Mouse (Mus musculus): ENCODE measurements around the gene Ncoa7. TPM values are rescaled to one million over a fixed set of nuclear protein-coding genes. Genes with fewer than 3 reads are reported as not detected.

Gene Ncoa7
- polyA plus RNA-seq (2012; rRNA removed), result 2.5 and 3.3 TPM in 2 replicates

- WGBS, result under 1% methylated on average over 87 of the region's 89 CpGs
- no peak for DNase-seq (ENCODE audit: low read depth, low spot score)
These were observed at the start of gene Ncoa7 for GRCm38 (mm10) chr10:30802681-30803586. Gene Ncoa7 (minus strand): TSS chr10:30803326.

- WGBS, result 36% methylated on average over 13 of the region's 13 CpGs
- DNase-seq (ENCODE audit: low read depth, low spot score), result no peak
These were observed 42.1 kb upstream of the Ncoa7 start for GRCm38 (mm10) chr10:30845101-30845825.

GRCm38 (mm10) chr10:30844191-30845010 is 41.3 kb upstream of the Ncoa7 start:
- no peak for DNase-seq (ENCODE audit: low read depth, low spot score)
- 15% methylated on average over 30 of the region's 30 CpGs for WGBS

GRCm38 (mm10) chr10:30843438-30844190 is 40.5 kb upstream of the Ncoa7 start:
- WGBS, result 5% methylated on average over 21 of the region's 21 CpGs
- no peak for DNase-seq (ENCODE audit: low read depth, low spot score)

GRCm38 (mm10) chr10:30842643-30843437 is 39.7 kb upstream of the Ncoa7 start, which contains the start of gene Hey2:
Gene Hey2 (minus strand): TSS chr10:30842801.
- DNase-seq (ENCODE audit: low read depth, low spot score), result peak; percentile 62
- under 1% methylated on average over 70 of the region's 70 CpGs for WGBS

GRCm38 (mm10) chr10:30842228-30842627 is 39.1 kb upstream of the Ncoa7 start:
- 1% methylated on average over 29 of the region's 29 CpGs for WGBS
- DNase-seq (ENCODE audit: low read depth, low spot score), result no peak

GRCm38 (mm10) chr10:30840824-30841223 is 37.7 kb upstream of the Ncoa7 start:
- DNase-seq (ENCODE audit: low read depth, low spot score), result no peak
- WGBS, result 85% methylated on average over 5 of the region's 5 CpGs

- 6% methylated on average over 1 of the region's 1 CpGs for WGBS
- no peak for DNase-seq (ENCODE audit: low read depth, low spot score)
These were observed 35.1 kb upstream of the Ncoa7 start for GRCm38 (mm10) chr10:30838188-30838587.

- 2% methylated on average over 1 of the region's 1 CpGs for WGBS
- DNase-seq (ENCODE audit: low read depth, low spot score), result no peak
These were observed 21.9 kb upstream of the Ncoa7 start for GRCm38 (mm10) chr10:30825049-30825448.

GRCm38 (mm10) chr10:30810967-30811293 is 7.8 kb upstream of the Ncoa7 start:
- DNase-seq (ENCODE audit: low read depth, low spot score), result no peak
- WGBS, result 4% methylated on average over 11 of the region's 11 CpGs

GRCm38 (mm10) chr10:30810247-30810966 is 7.3 kb upstream of the Ncoa7 start:
- WGBS, result 12% methylated on average over 9 of the region's 9 CpGs
- no peak for DNase-seq (ENCODE audit: low read depth, low spot score)

GRCm38 (mm10) chr10:30803587-30804253 is 594 bp upstream of the Ncoa7 start:
- DNase-seq (ENCODE audit: low read depth, low spot score), result no peak
- 15% methylated on average over 7 of the region's 7 CpGs for WGBS

- DNase-seq (ENCODE audit: low read depth, low spot score), result no peak
- WGBS, result 4% methylated on average over 8 of the region's 8 CpGs
These were observed 1.1 kb downstream of the Ncoa7 start for GRCm38 (mm10) chr10:30802033-30802432.

- no peak for DNase-seq (ENCODE audit: low read depth, low spot score)
- WGBS, result 79% methylated on average over 2 of the region's 2 CpGs
These were observed 3.2 kb downstream of the Ncoa7 start for GRCm38 (mm10) chr10:30799713-30800450.

GRCm38 (mm10) chr10:30796469-30797261 is 6.5 kb downstream of the Ncoa7 start:
- 80% methylated on average over 5 of the region's 5 CpGs for WGBS
- no peak for DNase-seq (ENCODE audit: low read depth, low spot score)

- no peak for DNase-seq (ENCODE audit: low read depth, low spot score)
- WGBS, result 75% methylated on average over 3 of the region's 3 CpGs
These were observed 12.1 kb downstream of the Ncoa7 start for GRCm38 (mm10) chr10:30791016-30791415.

All from large intestine, adult 2 months (tissue).